Mouse (Mus musculus): ENCODE measurements around the gene Lin7c. TPM values are rescaled to one million over a fixed set of nuclear protein-coding genes. Genes with fewer than 3 reads are reported as not detected.

Gene Lin7c
- polyA plus RNA-seq, 1 experiment from 2014 or later: 80.7 TPM

DNA sequence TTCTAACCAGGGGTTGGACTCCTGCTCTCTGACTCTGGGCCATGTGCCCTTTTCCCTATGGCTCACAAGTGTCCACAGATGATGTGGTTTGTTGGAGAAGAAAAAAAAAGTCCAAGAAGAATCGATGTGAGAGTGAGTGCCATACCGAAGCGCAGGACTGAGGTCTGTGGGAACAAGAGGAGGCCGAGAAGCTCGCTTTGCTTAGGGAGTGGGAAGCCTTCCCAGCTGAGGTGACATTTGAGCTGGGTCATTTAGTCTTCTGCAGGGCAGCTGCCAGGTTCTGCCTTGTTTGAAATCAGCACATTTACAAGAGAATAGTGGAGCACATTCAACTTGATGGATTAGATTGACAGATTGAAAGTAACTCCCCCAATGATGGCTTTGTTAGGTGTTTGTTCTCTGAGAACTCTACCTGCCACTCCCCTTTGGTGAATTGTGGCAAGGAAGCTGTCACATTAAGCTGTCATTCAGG is 51.4 kb downstream of the Lin7c start:
- no peak overlapping the region for H3K9ac ChIP-seq (ENCODE audit: low read depth, low read length)
- H3K4me3 ChIP-seq (ENCODE audit: low read length): no peak overlapping the region
- H3K4me1 ChIP-seq (ENCODE audit: control insufficient read depth, insufficient read depth, low read length): peaks cover 9% of the 10 kb centered on the region
- 13% methylated on average over 5 of the region's 5 CpGs for WGBS
- H3K36me3 ChIP-seq (ENCODE audit: control insufficient read depth, insufficient read depth, low read length): no peaks in the 10 kb centered on the region
- no peak overlapping the region for H3K4me2 ChIP-seq (replicated peaks; ENCODE audit: low read depth, low read length)
- ATAC-seq (ENCODE audit: low FRiP score, low TSS enrichment): peak; percentile 82
- no peak overlapping the region for H3K27ac ChIP-seq (ENCODE audit: low read depth, low read length)
- H3K9me3 ChIP-seq (ENCODE audit: control insufficient read depth, low read length): no peaks in the 10 kb centered on the region
- H3K27me3 ChIP-seq (ENCODE audit: control insufficient read depth, insufficient read depth, low read length): no peaks in the 10 kb centered on the region

- no peaks in the 10 kb centered on the region for H3K27me3 ChIP-seq (ENCODE audit: control insufficient read depth, insufficient read depth, low read length)
- H3K9me3 ChIP-seq (ENCODE audit: control insufficient read depth, low read length): no peaks in the 10 kb centered on the region
- no peak overlapping the region for H3K4me2 ChIP-seq (replicated peaks; ENCODE audit: low read depth, low read length)
- no peaks in the 10 kb centered on the region for H3K36me3 ChIP-seq (ENCODE audit: control insufficient read depth, insufficient read depth, low read length)
- 54% methylated on average over 8 of the region's 8 CpGs for WGBS
- H3K4me1 ChIP-seq (ENCODE audit: control insufficient read depth, insufficient read depth, low read length): peaks cover 9% of the 10 kb centered on the region
- no peak overlapping the region for H3K9ac ChIP-seq (ENCODE audit: low read depth, low read length)
- H3K27ac ChIP-seq (ENCODE audit: low read depth, low read length): peak overlapping the region; percentile 43; the same call in 1 of the 2 replicates
- H3K4me3 ChIP-seq (ENCODE audit: low read length): no peak overlapping the region
- no peak for ATAC-seq (ENCODE audit: low FRiP score, low TSS enrichment)
These were observed 52.3 kb downstream of the Lin7c start for GRCm38 (mm10) chr2:109942810-109943570.

GRCm38 (mm10) chr2:109944995-109945394 is 54.3 kb downstream of the Lin7c start:
- Histone ChIP-seq H3K4me2 (replicated peaks; ENCODE audit: low read depth, low read length) (no peak overlapping the region), H3K4me1 (ENCODE audit: control insufficient read depth, insufficient read depth, low read length) (peaks cover 9% of the 10 kb centered on the region), H3K36me3 (ENCODE audit: control insufficient read depth, insufficient read depth, low read length) (no peaks in the 10 kb centered on the region), H3K27me3 (ENCODE audit: control insufficient read depth, insufficient read depth, low read length) (no peaks in the 10 kb centered on the region), H3K9me3 (ENCODE audit: control insufficient read depth, low read length) (no peaks in the 10 kb centered on the region), H3K4me3 (ENCODE audit: low read length) (no peak overlapping the region), H3K27ac (ENCODE audit: low read depth, low read length) (no peak overlapping the region), H3K9ac (ENCODE audit: low read depth, low read length) (no peak overlapping the region)
- 76% methylated on average over 9 of the region's 9 CpGs for WGBS
- ATAC-seq (ENCODE audit: low FRiP score, low TSS enrichment): no peak

GRCm38 (mm10) chr2:109945532-109945931 is 54.9 kb downstream of the Lin7c start:
- Histone ChIP-seq H3K4me1 (ENCODE audit: control insufficient read depth, insufficient read depth, low read length) (peaks cover 9% of the 10 kb centered on the region), H3K9ac (ENCODE audit: low read depth, low read length) (no peak overlapping the region), H3K9me3 (ENCODE audit: control insufficient read depth, low read length) (no peaks in the 10 kb centered on the region), H3K36me3 (ENCODE audit: control insufficient read depth, insufficient read depth, low read length) (no peaks in the 10 kb centered on the region), H3K27ac (ENCODE audit: low read depth, low read length) (no peak overlapping the region), H3K4me3 (ENCODE audit: low read length) (no peak overlapping the region), H3K4me2 (replicated peaks; ENCODE audit: low read depth, low read length) (no peak overlapping the region), H3K27me3 (ENCODE audit: control insufficient read depth, insufficient read depth, low read length) (no peaks in the 10 kb centered on the region)
- 0 out of 2 replicates have a peak, but pooled peaks have one; percentile 32 for ATAC-seq (ENCODE audit: low FRiP score, low TSS enrichment)
- WGBS: 60% methylated on average over 4 of the region's 4 CpGs

- H3K9ac ChIP-seq (ENCODE audit: low read depth, low read length): no peak overlapping the region
- no peak overlapping the region for H3K4me3 ChIP-seq (ENCODE audit: low read length)
- H3K9me3 ChIP-seq (ENCODE audit: control insufficient read depth, low read length): no peaks in the 10 kb centered on the region
- no peak for ATAC-seq (ENCODE audit: low FRiP score, low TSS enrichment)
- peaks cover 9% of the 10 kb centered on the region for H3K4me1 ChIP-seq (ENCODE audit: control insufficient read depth, insufficient read depth, low read length)
- H3K27me3 ChIP-seq (ENCODE audit: control insufficient read depth, insufficient read depth, low read length): no peaks in the 10 kb centered on the region
- H3K27ac ChIP-seq (ENCODE audit: low read depth, low read length): no peak overlapping the region
- no peak overlapping the region for H3K4me2 ChIP-seq (replicated peaks; ENCODE audit: low read depth, low read length)
- H3K36me3 ChIP-seq (ENCODE audit: control insufficient read depth, insufficient read depth, low read length): no peaks in the 10 kb centered on the region
- 94% methylated on average over 6 of the region's 6 CpGs for WGBS
These were observed 55.8 kb downstream of the Lin7c start for GRCm38 (mm10) chr2:109946426-109946825.

DNA sequence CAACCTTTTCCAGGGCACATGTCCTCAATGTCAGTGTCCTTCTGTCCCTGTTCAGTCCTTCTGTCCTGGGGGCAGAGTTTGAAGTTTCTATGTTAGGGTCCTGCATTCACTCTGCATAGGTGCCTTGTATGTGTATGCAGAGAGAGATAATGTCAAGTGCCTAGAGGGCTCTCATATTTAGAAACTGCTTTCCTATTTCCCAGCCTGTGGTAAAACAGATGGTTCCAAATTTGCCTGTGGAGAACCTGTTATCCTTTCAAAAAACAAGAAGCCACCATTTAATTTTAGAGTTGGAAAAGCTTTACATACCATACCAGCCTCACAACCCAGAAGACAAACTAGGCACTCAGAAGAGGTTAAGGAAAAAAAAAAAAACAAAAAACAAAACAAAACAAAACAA is 58.9 kb downstream of the Lin7c start:
- no peak overlapping the region for H3K9ac ChIP-seq (ENCODE audit: low read depth, low read length)
- no peak overlapping the region for H3K4me3 ChIP-seq (ENCODE audit: low read length)
- no peak for ATAC-seq (ENCODE audit: low FRiP score, low TSS enrichment)
- no peaks in the 10 kb centered on the region for H3K9me3 ChIP-seq (ENCODE audit: control insufficient read depth, low read length)
- no peak overlapping the region for H3K4me2 ChIP-seq (replicated peaks; ENCODE audit: low read depth, low read length)
- H3K27ac ChIP-seq (ENCODE audit: low read depth, low read length): no peak overlapping the region
- H3K4me1 ChIP-seq (ENCODE audit: control insufficient read depth, insufficient read depth, low read length): peaks cover 12% of the 10 kb centered on the region
- H3K27me3 ChIP-seq (ENCODE audit: control insufficient read depth, insufficient read depth, low read length): no peaks in the 10 kb centered on the region
- H3K36me3 ChIP-seq (ENCODE audit: control insufficient read depth, insufficient read depth, low read length): no peaks in the 10 kb centered on the region

- 76% methylated on average over 3 of the region's 3 CpGs for WGBS
- H3K4me1 ChIP-seq (ENCODE audit: control insufficient read depth, insufficient read depth, low read length): peaks cover 12% of the 10 kb centered on the region
- no peak overlapping the region for H3K4me3 ChIP-seq (ENCODE audit: low read length)
- H3K4me2 ChIP-seq (replicated peaks; ENCODE audit: low read depth, low read length): no peak overlapping the region
- ATAC-seq (ENCODE audit: low FRiP score, low TSS enrichment): no peak
- H3K9ac ChIP-seq (ENCODE audit: low read depth, low read length): no peak overlapping the region
- no peaks in the 10 kb centered on the region for H3K27me3 ChIP-seq (ENCODE audit: control insufficient read depth, insufficient read depth, low read length)
- H3K9me3 ChIP-seq (ENCODE audit: control insufficient read depth, low read length): no peaks in the 10 kb centered on the region
- H3K36me3 ChIP-seq (ENCODE audit: control insufficient read depth, insufficient read depth, low read length): no peaks in the 10 kb centered on the region
- no peak overlapping the region for H3K27ac ChIP-seq (ENCODE audit: low read depth, low read length)
These were observed 59.7 kb downstream of the Lin7c start for GRCm38 (mm10) chr2:109950311-109950710.

Other genes with a start within 250 kb of the Lin7c start
- gene Bdnf, start 216.2 kb upstream of the Lin7c start, polyA plus RNA-seq (2014; fragmentation: Nextera tagmentation; extraction: Ambion mirVana): 0.67 and 0.79 TPM in 2 replicates
- 41.7 and 44.5 TPM in 2 replicates for gene Lgr4, start 26.8 kb downstream of the Lin7c start, polyA plus RNA-seq (2014; fragmentation: Nextera tagmentation; extraction: Ambion mirVana)
- 59.7 and 75.0 TPM in 2 replicates for gene Ccdc34, start 127.0 kb downstream of the Lin7c start, polyA plus RNA-seq (2014; fragmentation: Nextera tagmentation; extraction: Ambion mirVana)